Mouse (Mus musculus) hindbrain, embryonic 14.5 days (tissue): ENCODE measurements around the gene 2210418O10Rik. TPM values are rescaled to one million over a fixed set of nuclear protein-coding genes. Genes with fewer than 3 reads are reported as not detected.
"Not testable (repeated sequence)": the region's sequence is repeated elsewhere in the genome, so short reads cannot be mapped to it uniquely, and the experiment has no call there.

ENCODE experiments used
- ATAC-seq: fragments of 200-750 bp; cut with Nextera tagmentation; 2 replicates; pipeline ENCODE4 v1.8.0; 2017; ENCODE audit warnings: moderate number of reproducible peaks, mild to moderate bottlenecking, moderate TSS enrichment, moderate library complexity; ENCODE audit not compliant: low FRiP score
- DNase-seq: peaks from one replicate; pipeline ENCODE4 v3.0.0-alpha.2; 2015; ENCODE audit warnings: low spot score
- H3K27ac ChIP-seq: fragments of 300-500 bp; sonication (generic); 2 replicates; pipeline ENCODE4 v1.5.1; 2014; ENCODE audit warnings: mild to moderate bottlenecking, moderate library complexity
- H3K27me3 ChIP-seq: fragments of 300-500 bp; sonication (generic); 2 replicates; pipeline ENCODE4 v1.6.1; 2014; ENCODE audit warnings: mild to moderate bottlenecking, low read length, mixed read lengths; ENCODE audit not compliant: control insufficient read depth, insufficient read depth
- H3K36me3 ChIP-seq: fragments of 300-500 bp; sonication (generic); replicated peaks from 2 replicates; pipeline ENCODE4 v1.6.1; 2014; ENCODE audit not compliant: control insufficient read depth, insufficient read depth
- H3K4me1 ChIP-seq: fragments of 300-500 bp; sonication (generic); replicated peaks from 2 replicates; pipeline ENCODE4 v1.6.1; 2014; ENCODE audit warnings: antibody characterized with exemption, low read length, mixed read lengths; ENCODE audit not compliant: control insufficient read depth, insufficient read depth
- H3K4me2 ChIP-seq: fragments of 300-500 bp; sonication (generic); replicated peaks from 2 replicates; pipeline ENCODE4 v1.6.1; 2014; ENCODE audit warnings: mild to moderate bottlenecking, moderate library complexity
- H3K4me3 ChIP-seq: fragments of 300-500 bp; sonication (generic); replicated peaks from 2 replicates; pipeline ENCODE4 v1.5.1; 2014; ENCODE audit warnings: mild to moderate bottlenecking, low read length
- H3K9ac ChIP-seq: fragments of 300-500 bp; sonication (generic); 2 replicates; pipeline ENCODE4 v1.6.1; 2014
- H3K9me3 ChIP-seq: fragments of 300-500 bp; sonication (generic); 2 replicates; pipeline ENCODE4 v1.6.1; 2016; ENCODE audit warnings: low read length; ENCODE audit not compliant: control insufficient read depth
- WGBS: fragments of 180-500 bp; shearing (Covaris S2); extraction: QIAGEN DNeasy Blood & Tissue Kit; methylation state at CpG from one replicate; pipeline ENCODE4 v1.1.7; 2014; 5-methylcytosine and 5-hydroxymethylcytosine counted together
- polyA plus RNA-seq: library from polyadenylated mRNA; unstranded; fragments of >200 nt; fragmentation: Nextera tagmentation; extraction: Ambion mirVana; gene quantifications from 2 replicates; pipeline ENCODE4 v1.2.1, GENCODE M21; 2014

Gene 2210418O10Rik
- 12.4 and 13.4 TPM in 2 replicates for polyA plus RNA-seq

- not testable (repeated sequence) for H3K9me3 ChIP-seq, H3K4me2 ChIP-seq, H3K9ac ChIP-seq, H3K27ac ChIP-seq, H3K4me1 ChIP-seq, ATAC-seq, DNase-seq, H3K27me3 ChIP-seq, H3K36me3 ChIP-seq, H3K4me3 ChIP-seq
- WGBS: no CpG with 5 or more reads among the region's 2 CpGs
These were observed at the start of gene 2210418O10Rik for GRCm38 (mm10) chr2:176226269-176226668. Gene 2210418O10Rik (plus strand): TSS chr2:176226569.

- not testable (repeated sequence) for H3K27me3 ChIP-seq, H3K4me1 ChIP-seq, H3K9me3 ChIP-seq, H3K4me2 ChIP-seq, DNase-seq, ATAC-seq, H3K36me3 ChIP-seq, H3K27ac ChIP-seq, H3K9ac ChIP-seq, H3K4me3 ChIP-seq
- no CpG with 5 or more reads among the region's 1 CpGs for WGBS
These were observed 22.1 kb downstream of the 2210418O10Rik start for GRCm38 (mm10) chr2:176248519-176248918.

Other genes starting within 250 kb of the 2210418O10Rik start
- gene Gm2004, start 76.7 kb upstream of the 2210418O10Rik start, polyA plus RNA-seq: 0.67 and 0.89 TPM in 2 replicates
- not detected in 2 replicates for gene Gm11009, start 92.9 kb downstream of the 2210418O10Rik start, polyA plus RNA-seq
- gene Gm14435, start 197.0 kb downstream of the 2210418O10Rik start, polyA plus RNA-seq: 9.8 and 12.7 TPM in 2 replicates